Mouse (Mus musculus): Measurements from ENCODE around the gene Ccdc34. TPM values are rescaled to one million over a fixed set of nuclear protein-coding genes. Genes with fewer than 3 reads are reported as not detected.

Ccdc34 gene
- polyA plus RNA-seq, 1 experiment: 9.5 TPM

DNA sequence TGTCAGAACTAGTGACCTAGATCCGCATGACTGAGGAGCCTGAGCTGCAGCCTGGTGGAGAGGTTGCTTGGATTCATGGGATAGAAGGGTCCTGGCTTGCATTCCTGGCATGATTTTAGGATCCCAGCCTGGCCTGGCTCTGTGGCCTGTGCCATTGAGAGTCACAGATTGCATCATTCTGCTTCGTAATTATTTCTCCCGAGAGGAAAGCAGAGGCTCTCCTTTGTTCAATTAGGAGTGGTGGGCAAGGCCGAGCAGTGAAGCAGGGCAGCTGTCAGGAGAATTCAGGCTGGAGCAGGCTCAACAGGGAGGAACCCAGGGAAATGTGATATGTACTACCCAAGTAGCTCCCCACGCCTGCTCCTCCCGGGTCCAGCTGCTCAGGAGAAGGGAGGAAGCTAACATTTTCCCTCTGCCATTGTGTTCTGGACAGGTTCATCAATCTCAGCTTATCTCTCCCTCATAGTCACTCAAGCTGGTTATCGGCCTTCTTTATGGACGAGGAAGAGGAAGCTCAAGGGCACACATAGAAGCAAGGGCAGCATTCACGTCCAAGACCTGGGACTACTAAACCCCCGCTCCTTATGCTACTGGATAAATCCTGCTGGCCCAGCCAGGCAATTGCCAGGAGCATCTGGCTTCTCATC is 162.2 kb downstream of the Ccdc34 start:
- DNase-seq (ENCODE audit: low spot score): no peak

DNA sequence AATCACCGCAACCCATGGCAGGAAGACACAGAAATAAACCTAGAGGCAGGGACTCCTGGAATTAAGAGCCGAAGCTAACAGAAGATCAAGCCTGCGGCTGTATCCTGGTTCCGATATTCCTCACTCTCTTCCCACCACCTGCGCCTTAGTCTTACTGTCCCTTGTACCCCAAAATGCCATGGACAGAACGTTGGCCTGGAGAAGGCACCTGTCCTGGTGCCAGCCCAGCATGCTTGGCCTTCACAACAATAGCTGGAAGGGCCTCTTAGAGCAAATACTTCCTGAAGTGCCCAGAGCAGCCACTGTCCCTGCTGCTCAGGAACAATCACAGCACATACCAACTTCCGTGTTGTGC is 162.7 kb downstream of the Ccdc34 start:
- DNase-seq (ENCODE audit: low spot score): no peak

DNA sequence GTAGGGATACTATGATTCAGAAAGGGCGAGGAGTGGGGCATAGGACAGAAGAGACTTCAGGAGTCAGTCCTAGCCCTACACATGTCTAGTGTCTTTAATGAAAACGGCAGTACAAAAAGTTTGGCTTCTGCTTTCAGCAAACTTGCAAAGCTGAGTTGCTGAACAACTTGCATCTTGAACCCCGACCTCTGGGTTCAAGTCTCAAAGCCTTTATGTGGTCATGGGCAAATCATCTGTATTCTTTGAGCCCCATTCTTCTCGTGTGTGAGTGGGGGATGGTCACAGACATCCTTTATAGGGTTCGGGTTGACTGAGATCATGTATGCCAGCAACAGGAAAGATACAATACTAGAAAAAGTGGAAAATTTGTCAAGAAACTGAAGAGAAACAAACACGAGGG is 164.0 kb downstream of the Ccdc34 start:
- DNase-seq (ENCODE audit: low spot score): no peak

DNA sequence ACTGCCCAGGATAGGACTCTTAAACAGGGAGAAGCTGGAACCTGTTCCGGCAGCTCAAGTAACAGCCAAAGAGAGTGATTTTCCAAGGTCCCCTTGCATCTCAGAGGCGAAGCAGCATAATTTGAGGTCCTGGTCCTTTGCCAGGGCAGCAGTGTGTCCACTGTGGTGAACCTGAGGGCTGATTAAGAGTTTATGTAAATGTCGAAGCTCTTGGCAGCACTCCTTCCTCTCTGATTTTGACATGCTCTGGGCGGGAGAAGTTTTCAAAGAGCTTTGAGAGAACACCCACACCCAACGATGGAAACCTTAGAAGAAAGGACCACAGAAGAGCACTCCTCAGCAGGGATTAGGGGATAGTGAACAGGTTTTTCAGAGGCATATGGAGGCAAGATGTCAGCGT is 164.6 kb downstream of the Ccdc34 start:
- no peak for DNase-seq (ENCODE audit: low spot score)

DNA sequence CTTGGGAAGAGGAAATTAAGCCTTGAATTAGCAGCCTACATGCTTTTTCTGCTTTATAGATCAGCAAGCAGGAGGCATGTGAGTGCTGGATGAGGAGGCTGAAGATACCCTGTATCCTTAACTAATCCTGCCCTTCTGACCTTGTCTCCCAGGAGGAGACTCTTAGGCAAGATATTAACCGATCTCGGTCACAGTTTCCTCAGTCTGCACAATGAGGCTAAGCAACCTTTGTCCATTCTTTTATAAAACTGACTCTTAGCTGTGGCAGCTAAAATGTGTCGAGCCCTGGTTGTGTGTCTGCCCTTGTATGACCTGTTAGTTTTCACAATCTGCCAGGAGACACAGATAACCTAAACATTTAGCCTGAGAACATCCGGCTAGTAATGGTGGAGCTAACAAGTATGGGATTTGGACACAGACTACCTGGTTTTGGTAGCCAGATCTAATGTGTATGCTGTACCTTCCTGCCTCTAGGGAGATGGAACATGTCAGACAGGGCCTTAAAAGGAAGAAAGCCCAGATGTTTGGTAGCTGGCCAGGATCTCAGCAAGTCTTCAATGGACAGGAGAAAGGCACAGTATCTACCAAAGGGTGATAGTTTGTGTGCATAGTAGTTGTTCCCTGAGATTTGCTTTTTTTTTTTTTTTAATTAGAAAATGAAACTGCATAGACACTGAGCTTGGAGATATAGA is 165.3 kb downstream of the Ccdc34 start:
- no peak for DNase-seq (ENCODE audit: low spot score)

DNA sequence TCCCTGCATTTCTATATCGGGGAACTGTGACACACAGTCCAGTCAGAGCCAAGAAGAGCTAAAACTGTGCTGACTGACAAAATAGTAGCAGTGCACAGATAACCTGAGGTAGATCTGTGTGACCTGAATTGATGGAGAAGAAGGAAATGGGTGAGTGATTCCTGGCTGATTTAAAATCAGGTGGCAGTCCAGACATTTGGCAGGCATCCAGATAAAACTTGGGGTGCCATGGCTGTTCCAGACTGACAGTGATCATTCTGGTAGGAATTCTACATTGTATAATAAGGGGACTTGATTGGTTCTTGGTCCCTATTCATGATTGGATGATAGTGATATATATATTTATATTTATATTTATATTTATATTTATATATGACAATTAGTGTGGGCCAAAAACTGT is 166.5 kb downstream of the Ccdc34 start:
- DNase-seq (ENCODE audit: low spot score): no peak

DNA sequence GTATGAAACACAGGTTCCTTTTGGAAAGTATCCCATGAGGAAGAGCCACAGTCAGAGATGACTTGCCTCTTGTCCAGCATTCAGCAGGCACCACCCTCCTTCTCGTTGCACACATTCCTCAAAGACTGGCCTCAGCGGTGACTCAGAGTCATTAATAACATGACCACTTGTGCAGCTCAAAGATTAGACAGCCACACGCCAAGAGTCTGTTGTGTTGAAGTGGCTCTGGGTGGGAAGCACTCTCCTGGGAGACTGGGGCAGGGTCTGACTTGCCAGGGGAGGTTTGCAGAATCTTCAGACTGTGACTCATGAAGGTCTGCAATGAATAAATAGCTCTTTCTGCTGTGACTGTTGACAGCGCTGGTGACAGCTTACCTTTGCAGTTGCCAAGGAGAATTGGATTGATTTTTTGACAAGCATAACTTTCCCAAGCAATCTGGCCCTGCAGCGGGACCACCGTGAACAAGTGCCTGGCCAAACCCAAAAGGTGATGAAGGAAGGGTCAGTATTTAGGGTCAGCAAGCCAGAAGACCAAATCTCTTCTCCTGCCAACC is 168.9 kb downstream of the Ccdc34 start:
- DNase-seq (ENCODE audit: low spot score): no peak

DNA sequence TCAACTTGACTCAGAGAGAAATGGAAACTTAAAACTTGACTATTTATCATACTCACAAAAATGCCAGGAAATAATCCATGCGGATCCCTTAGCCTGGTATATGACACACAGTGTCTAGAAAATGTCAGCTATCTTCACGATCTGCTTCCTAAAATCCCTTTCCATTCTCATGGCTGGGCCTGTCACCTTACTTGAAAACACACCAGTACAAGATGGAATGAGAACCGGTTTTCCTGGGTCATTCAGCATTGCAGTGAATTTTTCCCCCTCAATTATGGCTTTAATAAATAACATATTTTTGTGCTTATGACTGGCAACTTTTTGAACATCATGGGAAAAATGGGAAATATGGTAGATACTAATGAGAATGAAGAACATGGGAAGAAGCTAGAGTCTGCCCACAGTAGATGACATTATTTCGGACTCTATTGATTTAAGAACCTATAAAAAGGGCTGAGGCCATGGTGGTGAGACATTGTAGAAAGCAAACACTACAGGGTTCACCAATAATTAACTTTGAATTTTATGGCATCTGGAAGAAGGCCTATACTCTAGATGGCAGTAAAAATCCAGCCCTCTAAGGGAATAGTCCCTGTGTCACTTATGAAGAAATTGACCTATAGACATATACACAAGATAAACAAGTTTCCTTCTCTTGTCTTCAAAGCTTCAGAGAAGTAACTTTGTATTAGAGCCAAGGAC is 171.2 kb downstream of the Ccdc34 start:
- no peak for DNase-seq (ENCODE audit: low spot score)

DNA sequence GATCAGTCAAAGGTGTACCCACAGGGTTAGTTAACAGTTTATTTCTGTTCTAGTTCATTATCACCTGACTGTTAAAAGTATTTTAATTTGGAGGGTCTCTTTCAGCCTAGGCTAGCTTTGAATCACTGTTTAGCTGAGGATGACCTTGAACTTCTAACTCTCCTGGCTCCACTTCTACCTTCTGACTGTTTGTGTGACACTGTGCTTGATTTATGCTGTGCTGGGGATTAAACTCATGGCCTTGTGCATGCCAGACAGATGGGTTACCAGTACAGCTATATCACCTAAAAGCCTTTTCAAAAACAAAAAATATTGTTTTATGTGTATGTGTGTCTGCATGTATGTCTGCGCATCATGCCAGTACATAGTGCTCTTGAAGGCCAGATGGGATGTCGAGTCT is 172.8 kb downstream of the Ccdc34 start:
- DNase-seq (ENCODE audit: low spot score): no peak

DNA sequence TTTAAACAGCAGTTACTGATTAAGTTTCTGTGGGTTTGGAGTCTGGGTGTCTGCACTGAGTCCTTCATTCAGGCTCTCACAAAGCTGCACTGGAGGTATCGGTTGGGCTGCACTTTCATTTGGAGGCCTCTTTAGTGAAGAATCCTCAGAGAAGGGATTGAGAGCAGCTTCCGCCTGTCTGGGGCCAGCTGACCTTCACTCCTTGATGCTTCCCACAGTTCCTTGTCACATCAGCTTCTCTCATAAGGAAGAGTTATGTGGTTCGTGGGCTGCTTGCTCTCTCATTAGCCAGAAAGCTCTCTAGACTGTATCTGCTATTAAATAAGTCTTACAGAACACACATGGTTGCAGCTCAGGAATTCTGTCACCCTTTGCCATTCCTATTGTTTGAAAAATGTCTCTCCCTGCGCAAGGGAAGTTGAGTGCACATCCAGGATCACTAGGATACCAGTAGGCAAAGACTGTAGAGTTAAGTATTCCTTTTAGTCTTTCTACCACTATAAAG is 173.6 kb downstream of the Ccdc34 start:
- no peak for DNase-seq (ENCODE audit: low spot score)

DNA sequence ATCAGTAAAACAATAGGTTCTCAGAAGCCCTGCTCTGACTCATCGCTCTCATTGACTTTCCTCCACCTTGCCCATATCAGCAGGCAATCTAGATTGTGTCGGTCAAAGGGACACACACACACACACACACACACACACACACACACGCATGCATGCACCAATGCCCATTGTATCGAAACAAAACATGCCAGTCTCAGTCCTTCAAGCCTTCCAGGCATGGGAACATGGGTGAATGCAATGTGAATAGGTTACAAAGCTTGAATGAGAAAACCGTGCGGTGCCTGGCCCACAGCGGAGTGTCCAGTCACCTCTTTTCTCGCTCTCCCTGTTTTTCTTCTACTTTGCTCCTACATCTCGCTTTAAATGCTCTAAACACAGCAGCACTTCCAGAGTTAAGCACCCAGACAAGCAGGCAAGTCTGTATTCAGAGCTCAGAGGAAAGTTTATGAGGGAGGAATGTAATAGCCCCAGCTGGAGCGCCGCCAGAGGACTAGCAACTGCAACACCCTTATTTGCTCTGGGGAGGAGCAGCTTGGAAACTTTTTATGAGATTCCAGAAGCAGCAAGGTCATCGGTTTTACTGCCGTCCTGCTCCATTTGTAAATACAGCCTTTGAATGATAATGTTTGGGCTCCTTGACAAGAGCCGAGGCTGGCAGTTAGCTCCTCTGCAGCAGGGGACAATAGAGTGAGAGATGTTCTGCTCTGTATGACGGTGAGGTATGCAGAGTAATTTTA is 174.5 kb downstream of the Ccdc34 start:
- DNase-seq (ENCODE audit: low spot score): peak; percentile 74

DNA sequence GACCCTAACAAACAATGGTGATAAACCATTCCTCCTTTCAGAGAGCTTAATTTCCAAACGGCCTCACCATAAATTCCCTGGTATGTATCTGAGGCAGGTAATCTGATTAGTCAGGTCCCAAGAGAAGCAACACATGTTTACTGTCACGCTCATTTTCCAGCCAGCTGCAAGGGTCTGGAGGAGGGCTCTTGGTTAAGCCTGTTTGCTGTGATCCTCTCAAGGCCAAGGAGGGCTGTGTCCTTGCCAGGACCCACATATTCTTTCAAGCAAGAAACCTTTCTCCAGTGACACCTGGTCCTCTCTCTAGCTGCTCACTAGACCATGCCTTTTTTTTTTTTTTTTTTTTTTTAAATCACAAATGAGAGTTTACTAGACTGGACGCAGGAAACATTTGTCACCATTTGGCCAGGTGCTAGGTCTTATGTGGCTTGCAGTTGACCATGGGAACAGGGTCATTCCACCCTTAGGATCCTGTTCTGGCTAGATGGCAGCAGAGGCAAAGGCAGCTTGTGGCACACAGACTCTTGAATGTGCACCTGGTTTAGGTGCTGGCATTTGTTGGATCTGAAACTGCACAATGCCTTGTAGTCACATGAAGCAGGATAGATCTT is 175.2 kb downstream of the Ccdc34 start:
- DNase-seq (ENCODE audit: low spot score): no peak

DNA sequence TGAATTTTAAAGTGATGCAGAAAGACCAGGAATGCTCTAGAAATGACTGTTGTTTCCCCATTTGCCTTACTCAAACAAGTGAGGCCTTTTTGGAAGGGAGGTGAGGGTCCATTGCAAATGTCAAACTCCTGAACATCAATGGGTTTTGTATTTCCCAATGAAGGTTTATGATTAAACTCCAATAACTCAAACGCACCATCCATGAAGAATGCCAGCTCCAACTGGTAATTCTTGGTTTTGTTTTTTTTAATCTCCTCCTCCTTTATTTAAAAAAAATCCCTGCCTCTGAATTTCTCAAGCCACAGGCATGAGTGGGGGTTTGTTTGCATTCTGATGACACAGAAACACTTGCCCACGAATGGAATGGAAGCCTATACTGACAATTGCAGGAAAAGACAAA is 178.9 kb downstream of the Ccdc34 start:
- no peak for DNase-seq (ENCODE audit: low spot score)

DNA sequence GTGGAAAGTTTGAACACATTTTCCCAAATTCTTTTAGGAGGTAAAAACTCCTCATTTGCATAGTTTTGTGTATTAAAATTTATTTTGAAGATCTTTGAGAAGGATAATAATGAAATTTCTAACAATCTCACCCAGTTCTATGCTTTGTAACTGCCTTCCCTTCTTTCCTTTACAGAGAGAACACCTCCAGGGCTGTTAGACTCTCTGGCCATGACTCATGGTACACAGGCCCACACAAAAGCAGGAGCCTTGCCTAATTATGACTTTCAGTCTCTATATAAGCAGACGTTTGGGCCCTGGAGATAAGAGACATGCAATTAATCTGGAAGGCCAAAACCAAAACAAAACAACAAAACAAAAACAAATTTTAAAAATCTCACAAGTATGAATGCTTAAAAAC is 182.0 kb downstream of the Ccdc34 start:
- DNase-seq (ENCODE audit: low spot score): no peak

DNA sequence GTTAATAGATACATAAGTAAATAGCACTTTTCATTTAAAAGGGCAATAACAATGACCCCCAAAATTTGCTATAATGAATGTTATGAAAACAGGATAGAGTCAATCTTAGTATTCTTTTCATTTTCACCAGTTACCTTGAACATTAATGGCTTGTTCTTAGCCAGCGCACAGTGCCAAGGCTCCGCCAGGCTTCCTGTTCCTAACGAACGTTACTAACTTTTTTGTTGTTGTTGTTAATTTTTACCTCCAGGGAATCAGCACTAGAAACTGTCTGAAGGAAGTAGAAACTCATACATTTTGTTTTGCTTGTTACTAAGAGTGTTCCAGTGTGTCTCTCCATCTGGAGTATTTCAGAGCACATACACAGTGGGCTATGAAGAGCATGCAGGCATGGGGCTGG is 184.2 kb downstream of the Ccdc34 start:
- DNase-seq (ENCODE audit: low spot score): no peak

DNA sequence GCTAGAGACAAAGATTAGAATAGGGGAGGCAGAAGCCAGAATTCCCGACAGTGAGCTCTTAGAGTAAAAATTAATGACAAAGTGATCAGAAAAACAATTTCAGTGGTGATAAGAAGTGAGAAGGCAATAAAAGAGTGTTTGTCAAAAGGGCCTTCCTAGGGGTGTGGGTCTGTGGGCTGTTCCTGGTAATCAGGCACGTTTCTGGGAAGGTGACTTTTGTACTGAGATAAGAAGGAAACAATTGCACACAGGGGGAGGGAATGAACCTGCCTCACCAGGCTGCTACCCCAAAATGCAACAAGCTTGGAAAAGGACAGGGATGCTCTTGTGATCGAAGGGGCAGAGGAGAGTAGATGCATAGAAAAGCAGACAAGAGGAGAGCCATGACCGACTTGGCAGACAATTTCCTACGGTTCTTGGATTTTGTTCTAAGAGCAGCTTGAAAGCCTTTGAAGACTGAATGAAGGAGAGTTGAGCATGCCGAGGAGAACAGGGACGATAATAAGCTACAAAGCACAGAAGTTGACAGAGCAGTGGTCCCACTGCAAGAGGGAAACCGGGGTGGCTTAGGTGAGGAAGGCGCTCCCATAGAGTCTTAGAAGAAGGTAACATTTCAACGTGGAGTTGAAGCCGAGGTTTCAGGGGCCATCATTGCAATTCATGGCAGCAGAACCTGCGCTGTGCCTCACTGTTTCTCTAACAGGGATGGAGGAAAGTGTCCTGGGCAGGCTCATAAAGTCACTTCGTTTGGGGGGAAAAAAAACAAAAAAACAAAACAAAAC is 185.3 kb downstream of the Ccdc34 start:
- no peak for DNase-seq (ENCODE audit: low spot score)

DNA sequence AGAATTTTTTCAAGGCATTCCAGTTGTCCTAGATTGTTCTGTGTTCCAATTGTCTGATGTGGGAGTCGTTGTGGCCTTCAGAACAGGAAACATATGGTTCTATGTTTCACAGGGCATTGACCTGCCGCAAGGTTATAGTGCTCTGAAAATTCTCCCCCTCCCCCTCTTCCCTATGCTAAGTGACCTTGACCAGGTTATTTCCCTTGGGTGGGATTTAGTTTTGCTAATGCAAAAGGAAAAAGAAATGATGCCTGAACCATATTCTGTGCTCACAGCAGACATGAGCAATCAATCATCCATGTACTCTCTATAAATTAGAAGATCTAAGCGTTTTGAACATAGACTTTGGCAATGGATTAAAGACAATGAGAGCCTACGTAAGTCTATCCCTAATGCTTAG is 186.6 kb downstream of the Ccdc34 start:
- no peak for DNase-seq (ENCODE audit: low spot score)

DNA sequence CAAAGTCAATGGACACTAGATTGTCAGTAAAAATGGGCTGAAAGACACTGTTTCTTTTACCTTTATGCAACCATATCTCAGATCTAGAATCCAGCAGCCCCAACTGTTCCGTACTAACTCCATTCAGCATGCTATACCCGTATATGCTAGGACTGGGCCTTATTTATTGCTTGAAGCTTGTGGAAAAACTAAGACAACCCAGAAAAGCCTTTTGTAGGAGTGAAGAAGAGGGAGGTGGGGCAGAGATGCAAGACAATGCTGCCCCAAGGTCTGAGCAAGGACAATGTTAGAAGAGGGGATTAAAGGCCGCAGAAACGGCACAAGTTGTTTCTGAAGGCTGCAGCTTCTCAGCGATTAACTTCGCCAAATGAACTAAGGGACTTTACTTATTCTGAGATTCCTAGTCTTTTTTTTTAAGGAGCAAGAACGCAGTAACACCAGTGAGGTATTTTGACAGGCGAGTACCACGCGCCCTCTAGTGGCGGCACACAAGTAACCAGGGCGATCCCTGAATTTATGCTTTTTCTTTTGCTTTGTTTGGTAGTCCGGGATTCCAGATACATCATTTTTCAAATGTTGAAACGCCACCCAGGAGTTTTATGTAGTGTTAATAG is 187.2 kb downstream of the Ccdc34 start:
- DNase-seq (ENCODE audit: low spot score): peak; percentile 55

DNA sequence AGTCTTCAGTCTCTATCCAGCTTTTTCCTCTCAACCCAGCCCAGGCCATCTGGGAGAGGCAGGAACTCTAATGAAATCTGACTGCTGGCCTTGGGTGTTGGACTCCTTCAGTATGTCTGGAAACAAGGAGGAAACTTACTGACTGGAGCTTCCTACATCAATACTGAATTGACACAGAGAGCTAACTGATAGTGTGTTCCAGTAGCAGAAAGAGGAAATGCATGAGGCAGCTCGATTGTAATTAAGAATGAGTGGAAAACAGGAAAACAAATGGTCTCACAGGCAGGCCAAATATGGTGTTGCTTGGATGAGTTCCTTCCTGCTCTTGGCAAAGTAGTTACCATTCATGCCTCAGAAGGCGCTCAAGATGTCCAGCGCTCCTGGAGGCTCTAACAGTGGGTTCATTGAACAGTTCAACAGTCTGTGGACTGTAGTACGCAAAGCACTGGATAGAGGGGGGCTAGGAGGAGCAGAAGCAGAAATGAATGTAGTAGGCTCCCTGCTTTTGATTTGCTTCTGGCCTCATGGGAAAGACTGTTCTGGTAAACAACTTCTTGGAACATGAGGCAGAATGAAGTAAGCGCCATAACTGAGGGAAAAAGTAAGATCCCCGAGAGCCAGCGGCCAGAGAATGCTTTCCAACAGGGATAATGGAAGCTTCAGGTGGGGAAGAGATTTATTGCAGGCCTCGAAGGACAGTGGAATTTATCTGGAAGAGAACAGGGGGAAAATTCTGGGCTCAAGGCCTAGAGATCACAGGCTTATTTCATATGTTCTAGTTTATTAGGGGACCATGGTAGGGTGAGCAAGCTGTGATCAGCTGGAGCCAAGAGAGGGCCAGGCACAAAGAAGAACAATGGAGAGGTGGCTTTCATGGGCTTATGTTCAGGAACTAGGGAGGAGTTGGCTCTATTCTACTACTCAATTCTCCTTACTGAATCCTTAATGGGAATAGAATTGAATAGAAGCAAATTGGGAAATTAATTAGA is 193.2 kb downstream of the Ccdc34 start:
- no peak for DNase-seq (ENCODE audit: low spot score)

Measured in urinary bladder, adult 2 months (tissue).